Mouse (Mus musculus): ENCODE measurements around the gene Tor1a. TPM values are rescaled to one million over a fixed set of nuclear protein-coding genes. Genes with fewer than 3 reads are reported as not detected.
"Not testable (repeated sequence)": the region's sequence is repeated elsewhere in the genome, so short reads cannot be mapped to it uniquely, and the experiment has no call there.

Tor1a gene
- polyA plus RNA-seq, 1 experiment from 2014 or later, result 82.9 TPM

DNA sequence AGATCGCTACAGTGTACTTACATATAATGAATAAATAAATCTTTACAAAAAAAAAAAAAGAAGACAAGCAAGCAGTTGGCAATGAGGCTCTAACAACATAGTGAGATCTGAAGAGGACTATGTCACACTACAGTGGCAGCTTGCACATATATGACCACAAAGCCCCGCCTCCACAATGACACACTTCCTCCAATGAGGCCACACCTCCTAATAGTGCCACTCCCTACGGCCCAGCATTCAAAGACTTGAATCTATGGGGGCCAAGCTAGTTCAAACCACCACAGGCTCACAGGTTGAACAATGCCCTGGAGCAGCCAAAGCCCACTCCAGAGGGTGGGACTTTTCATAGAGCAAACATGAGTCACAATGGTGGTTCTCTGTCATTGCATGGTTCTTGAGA, 35.8 kb downstream of the Tor1a start:
- DNase-seq (no peak), ATAC-seq (no peak)
- WGBS (ENCODE audit: insufficient replicate concordance), result 72% methylated on average over 3 of the region's 3 CpGs
- Histone ChIP-seq H3K9ac (replicated peaks) (no peak overlapping the region), H3K4me3 (ENCODE audit: low read depth, low read length) (no peak overlapping the region), H3K27me3 (ENCODE audit: insufficient read depth, low read length) (no peaks in the 10 kb centered on the region), H3K4me2 (ENCODE audit: low read depth, low read length) (no peak overlapping the region), H3K36me3 (replicated peaks; ENCODE audit: insufficient read depth, low read length) (no peaks in the 10 kb centered on the region), H3K4me1 (ENCODE audit: insufficient read depth) (peaks cover 26% of the 10 kb centered on the region), H3K27ac (ENCODE audit: low read depth) (no peak overlapping the region), H3K9me3 (ENCODE audit: low read length) (no peaks in the 10 kb centered on the region)
- TF ChIP-seq CTCF (IDR thresholded peaks at IDR 0.05; ENCODE audit: low read depth) (no peak), EP300 (IDR thresholded peaks at IDR 0.05; ENCODE audit: low read depth) (no peak)

DNA sequence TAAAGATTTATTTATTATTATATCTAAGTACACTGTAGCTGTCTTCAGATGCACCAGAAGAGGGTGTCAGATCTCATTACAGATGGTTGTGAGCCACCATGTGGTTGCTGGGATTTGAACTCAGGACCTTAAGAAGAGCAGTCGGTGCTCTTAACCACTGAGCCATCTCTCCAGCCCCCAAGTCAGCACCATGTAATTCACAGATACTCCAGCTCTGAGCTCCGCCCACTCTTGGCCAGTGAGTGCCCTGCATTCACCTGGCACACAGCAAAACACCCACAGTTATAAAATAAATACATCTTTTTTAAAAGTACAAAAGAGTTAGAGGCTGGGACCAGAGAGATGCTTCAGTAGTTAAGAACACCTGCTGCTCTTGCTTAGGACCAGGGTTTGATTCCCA, 36.9 kb downstream of the Tor1a start:
- not testable (repeated sequence) for H3K9ac ChIP-seq (replicated peaks); H3K9me3 ChIP-seq (ENCODE audit: low read length); DNase-seq; H3K36me3 ChIP-seq (replicated peaks; ENCODE audit: insufficient read depth, low read length); H3K27ac ChIP-seq (ENCODE audit: low read depth); H3K4me2 ChIP-seq (ENCODE audit: low read depth, low read length); H3K4me3 ChIP-seq (ENCODE audit: low read depth, low read length); ATAC-seq; H3K27me3 ChIP-seq (ENCODE audit: insufficient read depth, low read length)
- H3K4me1 ChIP-seq (ENCODE audit: insufficient read depth), result peaks cover 28% of the 10 kb centered on the region
- 71% methylated on average over 2 of the region's 2 CpGs for WGBS (ENCODE audit: insufficient replicate concordance)

DNA sequence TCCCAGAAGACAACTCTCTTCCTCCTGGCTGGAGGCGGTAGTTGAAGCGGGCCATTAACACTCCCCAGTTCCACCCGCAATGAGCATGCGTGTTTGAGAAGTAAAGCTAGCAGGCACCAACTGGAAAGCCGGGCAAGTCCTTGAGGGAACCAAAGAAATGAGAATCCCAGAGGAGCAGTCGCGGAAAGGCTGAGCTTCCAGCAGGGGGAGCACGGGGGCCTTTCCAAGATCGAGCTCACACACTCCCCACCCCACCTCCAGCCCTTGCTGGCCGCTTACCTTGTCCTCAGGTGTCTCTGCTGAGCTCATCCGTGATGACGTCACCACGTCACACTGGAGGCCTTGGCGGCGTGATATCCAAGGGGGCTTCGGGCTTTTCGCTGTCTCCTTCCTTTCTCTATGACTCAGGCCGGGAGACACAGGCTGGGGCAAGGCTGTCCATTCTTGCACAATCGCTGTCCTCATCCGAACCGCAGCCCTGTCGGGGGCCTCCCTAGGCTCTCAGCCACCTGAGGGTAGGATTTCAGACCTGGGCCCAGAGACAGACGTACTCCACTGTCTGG, 38.2 kb downstream of the Tor1a start, which contains the start of gene Ptges:
Gene Ptges (minus strand): TSS at position 381 of the 563 bp plus-strand sequence.
- Histone ChIP-seq H3K27ac (ENCODE audit: low read depth) (peak within 1 kb of the TSS; percentile 75), H3K27me3 (ENCODE audit: insufficient read depth, low read length) (no peaks in the 10 kb centered on the region), H3K36me3 (replicated peaks; ENCODE audit: insufficient read depth, low read length) (no peaks in the 10 kb centered on the region), H3K9ac (replicated peaks) (peak within 1 kb of the TSS; percentile 48), H3K9me3 (ENCODE audit: low read length) (no peaks in the 10 kb centered on the region), H3K4me1 (ENCODE audit: insufficient read depth) (peaks cover 28% of the 10 kb centered on the region), H3K4me3 (ENCODE audit: low read depth, low read length) (peak within 1 kb of the TSS; percentile 40), H3K4me2 (ENCODE audit: low read depth, low read length) (peak within 1 kb of the TSS; percentile 70)
- DNase-seq, result peak; percentile 75
- ATAC-seq, result peak; percentile 52
- TF ChIP-seq EP300 (IDR thresholded peaks at IDR 0.05; ENCODE audit: low read depth), result no peak
- TF ChIP-seq CTCF (IDR thresholded peaks at IDR 0.05; ENCODE audit: low read depth), result peak; percentile 72
- WGBS (ENCODE audit: insufficient replicate concordance), result 2% methylated on average over 22 of the region's 23 CpGs

DNA sequence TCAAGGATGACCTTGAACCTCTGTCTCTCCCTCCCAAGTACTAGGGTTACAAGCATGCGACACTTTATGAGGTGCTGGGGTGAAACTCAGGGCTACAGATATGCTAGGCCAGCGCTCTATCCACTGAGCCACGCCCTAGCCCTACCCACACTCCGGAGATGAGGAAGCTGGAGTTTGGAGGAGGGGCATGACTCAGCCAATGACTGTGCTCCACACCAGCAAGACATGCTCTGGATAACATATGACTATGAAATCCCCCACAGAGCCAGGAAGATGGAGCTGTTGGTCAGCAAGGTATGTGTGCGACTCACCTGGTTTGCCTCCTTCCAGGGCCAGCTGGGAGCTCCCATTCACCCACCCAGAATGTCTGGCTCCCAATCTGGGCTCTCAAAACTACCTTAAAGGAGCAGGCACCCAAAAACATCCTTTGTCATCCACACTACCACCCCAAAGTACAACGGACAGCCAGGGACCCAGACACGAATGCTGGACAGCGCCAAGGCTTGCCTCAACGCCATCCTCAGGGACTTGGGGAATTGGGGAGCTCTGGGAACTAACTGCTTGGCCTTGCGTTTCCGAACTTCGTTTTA, 38.7 kb downstream of the Tor1a start:
- peak; percentile 76 for DNase-seq
- TF ChIP-seq EP300 (IDR thresholded peaks at IDR 0.05; ENCODE audit: low read depth), result no peak
- TF ChIP-seq CTCF (IDR thresholded peaks at IDR 0.05; ENCODE audit: low read depth), result no peak
- Histone ChIP-seq H3K4me2 (ENCODE audit: low read depth, low read length) (peak overlapping the region; percentile 70), H3K36me3 (replicated peaks; ENCODE audit: insufficient read depth, low read length) (no peaks in the 10 kb centered on the region), H3K27me3 (ENCODE audit: insufficient read depth, low read length) (no peaks in the 10 kb centered on the region), H3K27ac (ENCODE audit: low read depth) (peak overlapping the region; percentile 75), H3K4me1 (ENCODE audit: insufficient read depth) (peaks cover 28% of the 10 kb centered on the region), H3K9me3 (ENCODE audit: low read length) (no peaks in the 10 kb centered on the region), H3K9ac (replicated peaks) (peak overlapping the region; percentile 48), H3K4me3 (ENCODE audit: low read depth, low read length) (peak overlapping the region; percentile 40)
- WGBS (ENCODE audit: insufficient replicate concordance), result 21% methylated on average over 12 of the region's 12 CpGs
- ATAC-seq, result peak; percentile 82

DNA sequence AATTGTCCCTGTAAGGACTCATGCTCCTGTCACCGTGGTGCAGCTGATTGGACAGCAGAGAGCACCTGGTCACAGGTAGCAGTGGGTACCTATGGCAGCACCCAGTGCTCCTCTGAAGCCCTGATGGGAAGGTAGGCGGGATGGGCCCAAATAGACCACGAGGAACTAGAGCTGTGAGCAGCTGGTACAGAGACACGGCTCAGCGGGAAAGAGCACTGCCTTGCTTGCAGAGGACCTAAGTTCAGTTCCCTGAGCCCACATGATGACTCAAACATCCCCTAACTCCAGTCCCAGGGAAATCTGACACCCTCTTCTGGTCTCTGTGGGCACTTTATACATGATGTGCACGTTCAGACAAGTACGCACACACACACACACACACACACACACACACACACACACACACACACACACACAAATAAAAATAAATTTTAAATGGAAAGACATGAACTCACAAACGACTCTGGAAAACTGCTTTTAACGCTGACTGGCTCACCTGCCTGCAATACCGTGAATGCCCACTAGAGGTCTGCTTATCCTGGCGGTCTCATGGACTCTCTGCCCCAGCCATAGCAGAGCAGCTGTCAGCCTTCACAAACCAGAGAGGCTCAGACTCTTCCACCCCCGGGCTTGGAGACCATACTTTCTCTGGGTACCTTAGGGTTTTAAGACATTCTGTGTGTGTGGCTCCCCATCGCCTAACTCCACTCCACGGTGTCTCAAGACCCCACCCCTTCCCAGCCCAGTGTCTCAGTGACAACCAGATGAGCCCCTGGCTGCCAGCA, 39.7 kb downstream of the Tor1a start:
- TF ChIP-seq EP300 (IDR thresholded peaks at IDR 0.05; ENCODE audit: low read depth) (no peak), CTCF (IDR thresholded peaks at IDR 0.05; ENCODE audit: low read depth) (peak; percentile 94)
- ATAC-seq, result peak; percentile 59
- no peaks in the 10 kb centered on the region for H3K9me3 ChIP-seq (ENCODE audit: low read length)
- H3K27ac ChIP-seq (ENCODE audit: low read depth), result peak overlapping the region; percentile 71
- H3K9ac ChIP-seq (replicated peaks), result no peak overlapping the region; the same call in 1 of the 2 replicates
- 26% methylated on average over 14 of the region's 14 CpGs for WGBS (ENCODE audit: insufficient replicate concordance)
- DNase-seq, result peak; percentile 89
- peaks cover 28% of the 10 kb centered on the region for H3K4me1 ChIP-seq (ENCODE audit: insufficient read depth)
- H3K36me3 ChIP-seq (replicated peaks; ENCODE audit: insufficient read depth, low read length), result no peaks in the 10 kb centered on the region
- H3K4me3 ChIP-seq (ENCODE audit: low read depth, low read length), result peak overlapping the region; percentile 13; the same call in 1 of the 2 replicates
- no peaks in the 10 kb centered on the region for H3K27me3 ChIP-seq (ENCODE audit: insufficient read depth, low read length)
- H3K4me2 ChIP-seq (ENCODE audit: low read depth, low read length), result peak overlapping the region; percentile 70

DNA sequence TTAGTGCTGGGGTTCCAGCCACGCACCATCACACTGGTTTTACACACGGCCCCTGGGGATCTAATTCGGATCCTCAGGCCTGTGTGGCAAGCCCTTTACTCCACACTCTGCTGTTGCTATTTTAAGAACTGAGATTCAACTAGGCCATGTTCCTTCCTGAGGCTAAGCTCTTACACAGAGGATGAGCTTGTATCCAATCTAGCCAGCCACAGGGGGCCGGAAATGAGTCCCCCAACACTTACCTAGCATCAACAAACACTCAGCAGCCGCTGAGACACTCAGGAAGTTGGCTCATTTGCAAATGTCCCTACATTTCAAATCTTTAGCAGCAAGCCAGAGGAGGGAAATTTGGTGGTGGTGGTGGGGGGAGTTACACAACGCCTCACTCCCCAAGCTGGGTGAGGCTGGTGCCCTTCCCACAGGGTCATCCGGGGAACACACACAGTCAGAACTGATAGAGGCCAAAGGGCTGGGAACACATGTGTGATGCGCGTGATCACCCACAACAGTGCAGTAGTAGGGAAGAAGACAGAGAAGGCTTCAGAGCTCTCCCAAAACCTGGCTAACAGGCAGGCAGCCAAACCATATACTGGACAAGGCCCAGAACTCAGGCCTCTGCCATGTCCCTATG, 40.5 kb downstream of the Tor1a start:
- Histone ChIP-seq H3K27me3 (ENCODE audit: insufficient read depth, low read length) (no peaks in the 10 kb centered on the region), H3K27ac (ENCODE audit: low read depth) (peak overlapping the region; percentile 45)
- WGBS (ENCODE audit: insufficient replicate concordance), result 43% methylated on average over 9 of the region's 9 CpGs

More for the DNA sequence above, 40.5 kb downstream of the Tor1a start:
- Histone ChIP-seq H3K4me2 (ENCODE audit: low read depth, low read length) (no peak overlapping the region), H3K9ac (replicated peaks) (no peak overlapping the region), H3K9me3 (ENCODE audit: low read length) (no peaks in the 10 kb centered on the region), H3K36me3 (replicated peaks; ENCODE audit: insufficient read depth, low read length) (no peaks in the 10 kb centered on the region), H3K4me3 (ENCODE audit: low read depth, low read length) (no peak overlapping the region), H3K4me1 (ENCODE audit: insufficient read depth) (peaks cover 28% of the 10 kb centered on the region)
- DNase-seq (no peak), ATAC-seq (peak; percentile 35; the same call in 1 of the 2 replicates)
- TF ChIP-seq CTCF (IDR thresholded peaks at IDR 0.05; ENCODE audit: low read depth) (no peak), EP300 (IDR thresholded peaks at IDR 0.05; ENCODE audit: low read depth) (0 out of 2 replicates have a peak, but pooled peaks have one; percentile 32)
